Mouse (Mus musculus) testis, adult 2 months (tissue): ENCODE data around the gene Fscn2.
A peak's percentile ranks its signal among the peaks of the same experiment; 100 is the strongest.

Experiments
- CTCF ChIP-seq: fragments of 200-500 bp; IDR thresholded peaks from 2 replicates; pipeline ENCODE4 v1.5.1; 2012; ENCODE audit warnings: low read depth, mild to moderate bottlenecking, inconsistent platforms, low read length, moderate library complexity; ENCODE audit not compliant: control insufficient read depth, insufficient read depth, insufficient replicate concordance
- POLR2A ChIP-seq: fragments of 200-500 bp; IDR thresholded peaks from 2 replicates; pipeline ENCODE4 v1.6.1; 2012; ENCODE audit warnings: low read depth, mild to moderate bottlenecking, inconsistent platforms, low read length, moderate library complexity; ENCODE audit not compliant: control insufficient read depth

DNA sequence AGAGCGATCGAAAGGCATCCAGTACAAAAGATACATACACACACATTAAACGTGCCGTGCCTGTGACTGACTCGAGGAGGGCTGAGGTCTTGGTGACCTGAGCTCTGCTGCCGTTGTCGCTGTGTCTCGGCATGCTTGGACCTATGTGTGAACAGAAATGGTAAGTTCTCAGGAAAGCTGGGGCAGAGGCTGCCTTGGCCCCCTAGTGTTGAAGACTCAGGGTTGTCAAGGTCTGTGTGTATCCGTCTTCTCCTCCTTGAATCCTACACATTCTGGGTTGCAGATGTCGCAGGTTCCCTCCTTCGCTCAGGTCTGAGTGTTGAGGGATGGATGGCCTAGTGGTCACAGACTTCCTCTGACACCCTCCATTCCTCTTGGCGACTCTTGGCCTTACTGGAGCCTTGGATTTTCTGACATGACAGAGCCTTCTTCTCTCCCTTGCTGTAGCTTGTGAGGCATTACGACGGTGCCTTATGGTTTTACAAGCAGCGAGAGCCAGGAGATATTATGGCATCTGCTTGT is 5.0 kb upstream of the Fscn2 start:
- TF ChIP-seq POLR2A = no peak
- 0 out of 2 replicates have a peak, but pooled peaks have one; percentile 11 for TF ChIP-seq CTCF
